Mouse (Mus musculus) heart, postnatal 0 days (tissue): ENCODE measurements at regions not wholly inside any gene's neighbourhood (a gene's known extent, or its start where the extent isn't known, plus 50 kb on each side); places are given as distances from the start of the nearest gene placed in this dataset.

Experiments
- ATAC-seq: fragments of 200-750 bp; cut with Nextera tagmentation; 2 replicates; pipeline ENCODE4 v1.8.0; 2017; ENCODE audit warnings: low read depth, moderate number of reproducible peaks, moderate library complexity; ENCODE audit not compliant: insufficient read depth
- DNase-seq: peaks from one replicate; pipeline ENCODE4 v3.0.0-alpha.2; 2016; ENCODE audit warnings: low spot score
- H3K27ac ChIP-seq: fragments of 300-500 bp; sonication (generic); 2 replicates; pipeline ENCODE4 v1.5.1; 2014; ENCODE audit warnings: low read depth, mild to moderate bottlenecking
- H3K27me3 ChIP-seq: fragments of 300-500 bp; sonication (generic); 2 replicates; pipeline ENCODE4 v1.6.1; 2014; ENCODE audit warnings: low read length, mixed read lengths; ENCODE audit not compliant: control insufficient read depth, insufficient read depth
- H3K36me3 ChIP-seq: fragments of 300-500 bp; sonication (generic); replicated peaks from 2 replicates; pipeline ENCODE4 v1.6.1; 2014; ENCODE audit warnings: low read length, mixed read lengths; ENCODE audit not compliant: control insufficient read depth, insufficient read depth
- H3K4me1 ChIP-seq: fragments of 300-500 bp; sonication (generic); 2 replicates; pipeline ENCODE4 v1.6.1; 2014; ENCODE audit warnings: antibody characterized with exemption; ENCODE audit not compliant: control insufficient read depth, insufficient read depth
- H3K4me2 ChIP-seq: fragments of 300-500 bp; sonication (generic); 2 replicates; pipeline ENCODE4 v1.6.1; 2014; ENCODE audit warnings: low read depth, mild to moderate bottlenecking, low read length, moderate library complexity
- H3K4me3 ChIP-seq: fragments of 300-500 bp; sonication (generic); 2 replicates; pipeline ENCODE4 v1.5.1; 2014; ENCODE audit warnings: low read depth, low read length
- H3K9ac ChIP-seq: fragments of 300-500 bp; sonication (generic); replicated peaks from 2 replicates; pipeline ENCODE4 v1.6.1; 2014; ENCODE audit warnings: low read depth, low read length, mixed read lengths
- H3K9me3 ChIP-seq: fragments of 300-500 bp; sonication (generic); replicated peaks from 2 replicates; pipeline ENCODE4 v1.6.1; 2016; ENCODE audit warnings: low read length; ENCODE audit not compliant: control insufficient read depth
- CTCF ChIP-seq: IDR thresholded peaks from 2 replicates; pipeline ENCODE4 v1.5.1; 2016; ENCODE audit warnings: antibody characterized with exemption, control low read depth, low read depth
- EP300 ChIP-seq: IDR thresholded peaks from 2 replicates; pipeline ENCODE4 v1.6.1; 2016; ENCODE audit warnings: antibody characterized with exemption, low read depth
- WGBS: fragments of 180-500 bp; shearing (Covaris S2); extraction: QIAGEN DNeasy Blood & Tissue Kit; methylation state at CpG from one replicate; pipeline ENCODE4 v1.1.7; 2014; 5-methylcytosine and 5-hydroxymethylcytosine counted together

- 73% methylated on average over 3 of the region's 3 CpGs for WGBS
- Histone ChIP-seq H3K9ac (no peak overlapping the region), H3K4me2 (no peak overlapping the region), H3K4me3 (no peak overlapping the region), H3K27ac (no peak overlapping the region), H3K27me3 (no peaks in the 10 kb centered on the region), H3K36me3 (no peaks in the 10 kb centered on the region), H3K9me3 (no peaks in the 10 kb centered on the region; the same call in 1 of the 2 replicates), H3K4me1 (no peaks in the 10 kb centered on the region)
- no peak for ATAC-seq
- TF ChIP-seq CTCF (no peak), EP300 (no peak)
- no peak for DNase-seq
Measured at GRCm38 (mm10) chr4:69395451-69395850, 441.3 kb upstream of the Brinp1 start.

DNA sequence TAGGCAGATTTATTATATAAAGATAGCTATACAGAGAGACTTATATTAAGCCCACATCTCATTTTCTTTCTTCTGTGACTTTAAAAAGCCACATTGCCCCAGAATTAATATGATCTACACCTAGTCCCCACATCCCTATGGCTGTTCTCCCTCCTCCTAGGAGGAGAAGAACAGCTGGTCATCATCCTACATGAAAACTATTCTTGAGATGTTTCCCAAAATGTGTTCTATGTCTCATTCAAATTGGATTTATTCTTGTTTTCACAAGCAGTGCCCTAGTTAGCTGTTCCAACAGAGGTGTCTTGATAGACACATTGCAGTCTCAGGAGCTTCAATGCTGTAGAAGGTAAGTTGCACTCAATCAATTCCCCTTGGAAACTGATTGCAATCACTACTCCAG, 429.1 kb upstream of the Brinp1 start:
- Histone ChIP-seq H3K9me3 (no peaks in the 10 kb centered on the region), H3K36me3 (no peaks in the 10 kb centered on the region), H3K9ac (no peak overlapping the region), H3K4me1 (no peaks in the 10 kb centered on the region), H3K4me3 (no peak overlapping the region), H3K27ac (no peak overlapping the region), H3K27me3 (no peaks in the 10 kb centered on the region), H3K4me2 (no peak overlapping the region)
- TF ChIP-seq EP300 (no peak), CTCF (no peak)
- DNase-seq (no peak), ATAC-seq (no peak)

DNA sequence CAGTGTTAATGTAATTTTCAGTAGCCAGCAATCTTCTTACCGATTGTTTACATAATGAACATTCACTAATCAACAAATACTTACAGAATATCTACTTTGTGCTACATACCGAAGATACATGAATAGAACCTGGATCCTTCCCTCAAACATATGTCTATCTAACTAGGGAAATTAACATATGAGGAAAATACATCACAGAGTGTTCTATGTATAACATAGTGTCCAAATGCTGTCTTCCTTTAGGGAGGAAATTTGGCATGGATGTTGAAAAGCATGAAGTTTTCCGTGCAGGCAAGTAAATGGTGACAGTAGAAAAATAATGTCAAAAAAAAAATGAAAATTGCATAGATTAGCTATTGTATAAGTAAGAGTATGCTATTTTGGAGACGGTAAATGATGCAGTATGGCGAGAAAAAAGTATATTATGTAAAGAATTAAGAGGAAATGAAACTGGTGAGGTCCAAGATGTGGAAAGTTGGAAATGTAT, 392.8 kb upstream of the Brinp1 start:
- 68% methylated on average over 5 of the region's 5 CpGs for WGBS
- Histone ChIP-seq H3K4me1 (no peaks in the 10 kb centered on the region), H3K4me3 (no peak overlapping the region), H3K27ac (no peak overlapping the region), H3K9ac (no peak overlapping the region), H3K36me3 (no peaks in the 10 kb centered on the region), H3K4me2 (no peak overlapping the region), H3K27me3 (no peaks in the 10 kb centered on the region), H3K9me3 (no peaks in the 10 kb centered on the region)
- DNase-seq = no peak
- TF ChIP-seq CTCF (no peak), EP300 (no peak)
- ATAC-seq = no peak

- H3K36me3 ChIP-seq = no peaks in the 10 kb centered on the region
- H3K4me2 ChIP-seq = no peak overlapping the region
- WGBS = 54% methylated on average over 3 of the region's 3 CpGs
- no peak overlapping the region for H3K9ac ChIP-seq
- no peak for TF ChIP-seq CTCF
- no peak for TF ChIP-seq EP300
- H3K9me3 ChIP-seq = no peaks in the 10 kb centered on the region
- no peak for ATAC-seq
- no peak overlapping the region for H3K27ac ChIP-seq
- no peak overlapping the region for H3K4me3 ChIP-seq
- DNase-seq = no peak
- no peaks in the 10 kb centered on the region for H3K4me1 ChIP-seq
- H3K27me3 ChIP-seq = no peaks in the 10 kb centered on the region
Measured at GRCm38 (mm10) chr4:69327606-69328005, 373.4 kb upstream of the Brinp1 start.
